Mouse (Mus musculus) kidney, postnatal 0 days (tissue): ENCODE data around the gene Adamtsl4. TPM values are rescaled to one million over a fixed set of nuclear protein-coding genes. Genes with fewer than 3 reads are reported as not detected.

Experiments
- ATAC-seq: fragments of 200-750 bp; cut with Nextera tagmentation; replicated peaks from 2 replicates; pipeline ENCODE4 v1.8.0; 2017; ENCODE audit warnings: low read depth, moderate number of reproducible peaks, moderate TSS enrichment, moderate library complexity; ENCODE audit not compliant: low FRiP score
- DNase-seq: peaks from one replicate; pipeline ENCODE4 v3.0.0-alpha.2; 2016; ENCODE audit warnings: low spot score
- H3K27ac ChIP-seq: fragments of 300-500 bp; sonication (generic); 2 replicates; pipeline ENCODE4 v1.5.1; 2014; ENCODE audit warnings: mild to moderate bottlenecking
- H3K27me3 ChIP-seq: fragments of 300-500 bp; sonication (generic); 2 replicates; pipeline ENCODE4 v1.6.1; 2014; ENCODE audit warnings: low read length, mixed read lengths; ENCODE audit not compliant: insufficient read depth
- H3K36me3 ChIP-seq: fragments of 300-500 bp; sonication (generic); 2 replicates; pipeline ENCODE4 v1.6.1; 2014; ENCODE audit warnings: low read length, mixed read lengths; ENCODE audit not compliant: insufficient read depth
- H3K4me1 ChIP-seq: fragments of 300-500 bp; sonication (generic); replicated peaks from 2 replicates; pipeline ENCODE4 v1.6.1; 2014; ENCODE audit warnings: antibody characterized with exemption, low read length, mixed read lengths; ENCODE audit not compliant: insufficient read depth
- H3K4me2 ChIP-seq: fragments of 300-500 bp; sonication (generic); 2 replicates; pipeline ENCODE4 v1.6.1; 2014; ENCODE audit warnings: mild to moderate bottlenecking, low read length, moderate library complexity, mixed read lengths
- H3K4me3 ChIP-seq: fragments of 300-500 bp; sonication (generic); replicated peaks from 2 replicates; pipeline ENCODE4 v1.5.1; 2014; ENCODE audit warnings: low read depth, low read length
- H3K9ac ChIP-seq: fragments of 300-500 bp; sonication (generic); 2 replicates; pipeline ENCODE4 v1.6.1; 2014; ENCODE audit warnings: low read depth, low read length
- H3K9me3 ChIP-seq: fragments of 300-500 bp; sonication (generic); replicated peaks from 2 replicates; pipeline ENCODE4 v1.6.1; 2016; ENCODE audit warnings: low read length, inconsistent platforms, mixed read lengths
- CTCF ChIP-seq: IDR thresholded peaks from 2 replicates; pipeline ENCODE4 v1.5.1; 2016; ENCODE audit warnings: antibody characterized with exemption, low read depth, mild to moderate bottlenecking, moderate library complexity
- WGBS: fragments of 180-500 bp; shearing (Covaris S2); extraction: QIAGEN DNeasy Blood & Tissue Kit; methylation state at CpG from one replicate; pipeline ENCODE4 v1.1.7; 2014; 5-methylcytosine and 5-hydroxymethylcytosine counted together
- microRNA-seq: library from miRNA; unstranded; fragments of <30 nt; microRNA quantifications from one replicate; pipeline ENCODE4, GENCODE M21; 2016
- polyA plus RNA-seq: library from polyadenylated mRNA; unstranded; fragments of >200 nt; fragmentation: Nextera tagmentation; extraction: Ambion mirVana; gene quantifications from 2 replicates; pipeline ENCODE4 v1.2.1, GENCODE M21; 2015

The Adamtsl4 gene
- polyA plus RNA-seq, 1 experiment from 2014 or later: 3.6 TPM

GRCm38 (mm10) chr3:95631304-95631703 is 56.4 kb downstream of the Adamtsl4 start:
- no peak for ATAC-seq
- Histone ChIP-seq H3K4me3 (no peak overlapping the region), H3K9me3 (no peaks in the 10 kb centered on the region), H3K9ac (no peak overlapping the region), H3K4me2 (no peak overlapping the region), H3K4me1 (no peaks in the 10 kb centered on the region; the same call in 1 of the 2 replicates), H3K36me3 (peaks cover 60% of the 10 kb centered on the region), H3K27me3 (no peaks in the 10 kb centered on the region), H3K27ac (no peak overlapping the region)
- no peak for DNase-seq
- TF ChIP-seq CTCF: no peak
- 55% methylated on average over 6 of the region's 6 CpGs for WGBS

GRCm38 (mm10) chr3:95630856-95631255 is 56.9 kb downstream of the Adamtsl4 start:
- H3K27ac ChIP-seq: no peak overlapping the region
- no peak for DNase-seq
- TF ChIP-seq CTCF: no peak
- H3K9me3 ChIP-seq: no peaks in the 10 kb centered on the region
- H3K4me3 ChIP-seq: no peak overlapping the region
- peaks cover 2% of the 10 kb centered on the region; the same call in 1 of the 2 replicates for H3K4me1 ChIP-seq
- no peak overlapping the region for H3K4me2 ChIP-seq
- no peaks in the 10 kb centered on the region for H3K27me3 ChIP-seq
- H3K9ac ChIP-seq: no peak overlapping the region
- peaks cover 60% of the 10 kb centered on the region for H3K36me3 ChIP-seq
- 75% methylated on average over 3 of the region's 3 CpGs for WGBS
- no peak for ATAC-seq

- Histone ChIP-seq H3K4me2 (no peak overlapping the region), H3K9me3 (no peaks in the 10 kb centered on the region), H3K4me1 (peaks cover 5% of the 10 kb centered on the region), H3K9ac (no peak overlapping the region), H3K36me3 (peaks cover 50% of the 10 kb centered on the region), H3K27ac (no peak overlapping the region), H3K27me3 (no peaks in the 10 kb centered on the region), H3K4me3 (no peak overlapping the region)
- DNase-seq (no peak), ATAC-seq (no peak)
- WGBS: 79% methylated on average over 4 of the region's 4 CpGs
- TF ChIP-seq CTCF: no peak
These were observed 58.0 kb downstream of the Adamtsl4 start for GRCm38 (mm10) chr3:95629755-95630154.

DNA sequence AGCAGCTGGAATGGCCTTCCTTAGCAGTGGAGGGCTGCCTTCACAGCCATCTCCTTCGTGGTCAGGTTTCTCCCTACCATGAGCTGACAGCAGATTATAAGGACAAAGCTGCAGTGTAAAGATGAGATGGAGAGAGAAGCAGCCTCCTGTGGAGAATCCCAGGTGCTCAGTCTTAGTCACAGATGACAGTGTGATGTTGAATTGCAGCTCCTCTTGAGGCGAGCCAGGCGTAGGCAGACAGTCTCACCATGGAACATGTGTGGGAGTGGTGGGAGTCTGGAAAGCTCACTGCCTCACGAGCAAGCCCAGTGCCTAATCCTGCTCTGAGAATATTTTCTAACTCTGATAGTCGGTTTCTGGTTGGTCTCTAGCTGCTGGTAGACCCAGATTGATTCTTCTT is 60.0 kb downstream of the Adamtsl4 start:
- H3K9ac ChIP-seq: no peak overlapping the region
- no peak overlapping the region for H3K4me2 ChIP-seq
- DNase-seq (no peak), ATAC-seq (no peak)
- peaks cover 41% of the 10 kb centered on the region for H3K36me3 ChIP-seq
- no peak overlapping the region for H3K4me3 ChIP-seq
- no peaks in the 10 kb centered on the region for H3K9me3 ChIP-seq
- whole genome bisulfite sequencing: 63% methylated on average over 5 of the region's 5 CpGs
- H3K27me3 ChIP-seq: no peaks in the 10 kb centered on the region
- peaks cover 5% of the 10 kb centered on the region for H3K4me1 ChIP-seq
- no peak overlapping the region for H3K27ac ChIP-seq
- TF ChIP-seq CTCF: no peak

Small RNA genes lying within 50 kb of the gene (microRNA-seq; reads per million reads assigned to microRNA genes)
- not detected for gene Mir7014

Other genes with a start within 250 kb of the Adamtsl4 start
- 10.5 and 11.3 TPM in 2 replicates for gene Ctsk, start 188.7 kb downstream of the Adamtsl4 start, polyA plus RNA-seq
- 22.1 and 24.0 TPM in 2 replicates for gene Ctss, start 161.1 kb downstream of the Adamtsl4 start, polyA plus RNA-seq
- gene Hormad1, start 128.2 kb downstream of the Adamtsl4 start, polyA plus RNA-seq: not detected in 2 replicates
- 33.6 and 34.4 TPM in 2 replicates for gene Golph3l, start 99.0 kb downstream of the Adamtsl4 start, polyA plus RNA-seq
- gene Ensa, start 62.9 kb downstream of the Adamtsl4 start, polyA plus RNA-seq: 53.8 and 57.3 TPM in 2 replicates
- 60.9 and 70.2 TPM in 2 replicates for gene Mcl1, start 29.1 kb downstream of the Adamtsl4 start, polyA plus RNA-seq
- 173 and 178 TPM in 2 replicates for gene Ecm1, start 51.7 kb upstream of the Adamtsl4 start, polyA plus RNA-seq
- gene Tars2, start 72.3 kb upstream of the Adamtsl4 start, polyA plus RNA-seq: 28.7 and 34.7 TPM in 2 replicates
- gene Rprd2, start 130.9 kb upstream of the Adamtsl4 start, polyA plus RNA-seq: 15.1 and 17.3 TPM in 2 replicates
- 30.1 and 31.2 TPM in 2 replicates for gene Prpf3, start 168.0 kb upstream of the Adamtsl4 start, polyA plus RNA-seq
- 461 and 494 TPM in 2 replicates for gene Mrps21, start 183.6 kb upstream of the Adamtsl4 start, polyA plus RNA-seq
- gene Ciart, start 194.3 kb upstream of the Adamtsl4 start, polyA plus RNA-seq: 1.1 and 1.2 TPM in 2 replicates
- 24.0 and 27.1 TPM in 2 replicates for gene BC028528, start 204.1 kb upstream of the Adamtsl4 start, polyA plus RNA-seq
- gene Aph1a, start 206.1 kb upstream of the Adamtsl4 start, polyA plus RNA-seq: 48.7 and 55.5 TPM in 2 replicates
- gene Car14, start 216.8 kb upstream of the Adamtsl4 start, polyA plus RNA-seq: 12.9 and 15.2 TPM in 2 replicates
- 128 and 151 TPM in 2 replicates for gene Anp32e, start 241.3 kb upstream of the Adamtsl4 start, polyA plus RNA-seq